Mouse (Mus musculus) layer of hippocampus, adult 2 months (tissue): ENCODE results near the gene Fermt1. TPM values are rescaled to one million over a fixed set of nuclear protein-coding genes. Genes with fewer than 3 reads are reported as not detected.
A peak's percentile ranks its signal among the peaks of the same experiment; 100 is the strongest.

Experiments used
- DNase-seq, 2 experiments: peaks; one replicate each; pipeline ENCODE4 v3.0.0; 2022; ENCODE audit warnings: low spot score in 2 of 2
- H3K27ac ChIP-seq: fragments of 200-600 bp; 2 replicates; pipeline ENCODE4 v1.8.1; 2022
- H3K4me3 ChIP-seq: fragments of 200-600 bp; 2 replicates; pipeline ENCODE4 v1.8.1; 2022; ENCODE audit warnings: mild to moderate bottlenecking
- CTCF ChIP-seq: fragments of 200-600 bp; conservative IDR thresholded peaks from 2 replicates; pipeline ENCODE4 v1.8.1; 2022; ENCODE audit warnings: antibody characterized with exemption, mild to moderate bottlenecking, moderate library complexity
- total RNA-seq, 2 experiments: library from RNA; stranded (reverse); gene quantifications; 2 replicates each; pipeline ENCODE4 v1.2.3; 2021

Fermt1 gene
- total RNA-seq, 2 experiments from 2014 or later = 0.44 to 0.54 TPM

DNA sequence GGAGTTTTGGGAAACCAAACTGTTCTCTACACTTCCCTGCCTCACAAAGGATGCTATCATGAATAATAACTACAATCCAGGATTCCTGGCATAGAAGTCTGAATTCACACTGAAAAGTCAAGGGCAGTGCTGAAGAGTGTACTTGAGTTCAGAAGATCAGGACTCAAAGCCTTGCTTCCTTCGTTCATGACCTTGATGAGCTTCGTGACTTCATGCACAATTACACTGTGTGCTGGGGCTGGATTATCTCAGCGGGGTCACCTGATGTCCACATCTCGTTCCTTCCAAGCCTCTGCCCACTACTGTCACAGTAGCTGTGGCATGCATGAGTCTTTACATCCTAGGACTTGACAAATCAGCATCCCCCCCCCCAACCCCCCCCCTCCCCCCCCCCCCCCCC is 44.1 kb downstream of the Fermt1 start:
- no peak overlapping the region for H3K27ac ChIP-seq
- no peak overlapping the region for H3K4me3 ChIP-seq
- no peak for DNase-seq
- TF ChIP-seq CTCF = no peak

DNA sequence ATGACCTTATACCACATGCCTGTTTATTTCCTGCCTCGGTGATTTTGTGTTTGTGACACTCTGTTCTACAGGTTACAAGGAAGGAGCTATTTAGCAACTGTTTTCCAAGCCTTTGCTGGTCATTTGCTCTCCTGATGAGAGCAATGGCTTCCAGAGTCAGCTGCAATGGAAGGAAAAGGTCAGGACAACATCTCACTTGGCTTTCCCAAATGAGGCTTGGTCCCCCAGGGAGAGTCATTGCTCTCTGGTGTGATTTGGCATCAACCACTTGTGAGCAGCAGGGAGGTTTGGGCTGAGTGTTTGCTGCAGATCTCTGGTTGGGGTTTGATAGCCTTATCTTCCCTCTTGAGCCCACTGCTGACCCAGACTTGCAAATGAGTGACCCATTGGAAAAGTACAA is 45.1 kb downstream of the Fermt1 start:
- Histone ChIP-seq H3K27ac (no peak overlapping the region), H3K4me3 (no peak overlapping the region)
- no peak for DNase-seq
- no peak for TF ChIP-seq CTCF

DNA sequence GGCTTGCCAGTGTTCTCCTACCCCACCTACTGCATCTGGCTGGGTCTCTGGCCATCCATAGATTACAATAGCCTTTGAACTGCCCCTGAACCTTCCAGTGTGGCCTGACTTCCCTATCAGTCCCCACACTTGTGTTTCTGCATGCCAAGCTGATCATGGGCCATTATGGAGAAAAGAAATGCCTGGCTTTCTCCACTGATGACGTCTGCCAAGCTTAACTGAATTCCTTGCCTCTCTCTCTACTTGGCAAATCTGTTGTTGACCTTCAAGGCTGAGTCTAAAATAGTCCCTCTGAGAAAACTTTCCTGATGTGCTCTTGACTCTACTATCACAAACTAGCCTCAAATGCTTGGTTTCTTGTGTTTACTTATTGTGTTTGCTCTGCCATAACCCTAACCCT is 47.5 kb downstream of the Fermt1 start:
- no peak for TF ChIP-seq CTCF
- Histone ChIP-seq H3K4me3 (no peak overlapping the region), H3K27ac (no peak overlapping the region)
- no peak for DNase-seq

DNA sequence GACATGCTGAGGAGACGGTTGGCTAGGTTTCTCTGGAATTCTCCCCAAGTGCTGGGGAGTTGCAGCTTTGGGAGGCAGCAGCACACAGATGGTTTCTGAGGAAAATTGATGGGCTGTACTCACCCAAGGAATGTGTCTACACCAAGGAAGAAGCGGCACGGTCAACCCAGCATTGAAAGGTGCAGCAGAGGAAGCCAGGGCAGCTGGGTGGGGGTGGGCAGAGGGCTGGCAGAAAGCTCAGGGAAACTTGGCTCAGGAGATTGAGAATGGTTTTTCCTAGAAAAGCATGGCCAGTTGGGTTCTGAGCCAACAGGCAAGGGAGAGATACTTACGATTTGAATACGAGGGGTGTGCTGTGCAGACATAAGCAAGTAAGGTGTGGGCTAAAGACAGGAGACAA is 51.9 kb downstream of the Fermt1 start:
- Histone ChIP-seq H3K4me3 (no peak overlapping the region), H3K27ac (peak overlapping the region; percentile 69)
- no peak for TF ChIP-seq CTCF
- DNase-seq = peak in 1 of 2 experiments; percentile 23

DNA sequence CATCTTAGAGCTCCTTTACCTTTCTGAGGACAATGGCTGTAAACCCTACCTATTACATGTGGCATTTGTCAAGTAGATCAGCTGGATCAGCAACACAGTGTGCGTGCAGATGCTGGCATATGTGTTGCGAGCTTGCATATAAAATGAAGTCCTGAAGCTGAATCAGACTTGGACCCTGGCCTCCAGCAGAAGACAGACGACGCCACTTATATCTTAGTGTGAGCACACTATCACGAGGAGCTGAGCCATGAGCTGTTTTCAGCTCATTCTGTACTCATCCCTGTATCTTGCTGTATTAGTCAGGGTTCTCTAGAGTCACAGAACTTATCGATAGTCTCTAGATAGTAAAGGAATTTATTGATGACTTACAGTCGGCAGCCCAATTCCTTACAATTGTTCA is 60.4 kb downstream of the Fermt1 start:
- TF ChIP-seq CTCF = no peak
- no peak for DNase-seq
- H3K27ac ChIP-seq = no peak overlapping the region
- no peak overlapping the region for H3K4me3 ChIP-seq

DNA sequence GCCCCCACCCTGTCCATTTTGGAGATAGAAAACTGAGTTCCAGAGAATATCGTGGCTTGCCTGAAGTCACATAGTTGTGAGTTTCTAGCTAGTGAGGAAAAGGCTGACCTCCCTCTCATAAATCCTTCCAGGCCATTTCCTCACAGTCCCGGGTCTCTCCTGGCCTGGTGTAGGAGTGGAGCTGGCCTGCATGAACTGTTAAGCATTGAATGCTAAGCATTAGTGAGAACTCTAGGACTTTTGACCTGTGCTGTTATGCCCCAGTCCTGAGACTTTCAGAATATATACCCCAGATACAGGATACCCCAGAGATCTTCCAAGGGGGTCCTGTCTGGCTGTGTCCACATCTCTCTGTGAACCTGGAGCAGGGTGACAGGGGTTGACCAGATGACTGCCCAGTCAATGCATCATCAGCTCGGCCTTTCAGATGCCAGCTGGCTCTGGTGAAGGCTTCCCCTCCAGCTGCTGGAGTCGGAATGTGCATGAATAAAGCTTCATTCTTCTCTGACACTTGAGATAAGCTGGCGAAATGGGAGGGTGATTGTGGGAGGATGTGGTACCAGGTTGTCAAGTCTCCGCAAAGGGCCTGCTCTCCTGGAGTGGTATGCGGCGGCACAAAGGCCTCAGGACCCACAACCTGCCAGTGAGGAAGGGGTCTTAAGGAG is 61.3 kb downstream of the Fermt1 start:
- DNase-seq = no peak
- Histone ChIP-seq H3K27ac (no peak overlapping the region), H3K4me3 (no peak overlapping the region)
- TF ChIP-seq CTCF = no peak

DNA sequence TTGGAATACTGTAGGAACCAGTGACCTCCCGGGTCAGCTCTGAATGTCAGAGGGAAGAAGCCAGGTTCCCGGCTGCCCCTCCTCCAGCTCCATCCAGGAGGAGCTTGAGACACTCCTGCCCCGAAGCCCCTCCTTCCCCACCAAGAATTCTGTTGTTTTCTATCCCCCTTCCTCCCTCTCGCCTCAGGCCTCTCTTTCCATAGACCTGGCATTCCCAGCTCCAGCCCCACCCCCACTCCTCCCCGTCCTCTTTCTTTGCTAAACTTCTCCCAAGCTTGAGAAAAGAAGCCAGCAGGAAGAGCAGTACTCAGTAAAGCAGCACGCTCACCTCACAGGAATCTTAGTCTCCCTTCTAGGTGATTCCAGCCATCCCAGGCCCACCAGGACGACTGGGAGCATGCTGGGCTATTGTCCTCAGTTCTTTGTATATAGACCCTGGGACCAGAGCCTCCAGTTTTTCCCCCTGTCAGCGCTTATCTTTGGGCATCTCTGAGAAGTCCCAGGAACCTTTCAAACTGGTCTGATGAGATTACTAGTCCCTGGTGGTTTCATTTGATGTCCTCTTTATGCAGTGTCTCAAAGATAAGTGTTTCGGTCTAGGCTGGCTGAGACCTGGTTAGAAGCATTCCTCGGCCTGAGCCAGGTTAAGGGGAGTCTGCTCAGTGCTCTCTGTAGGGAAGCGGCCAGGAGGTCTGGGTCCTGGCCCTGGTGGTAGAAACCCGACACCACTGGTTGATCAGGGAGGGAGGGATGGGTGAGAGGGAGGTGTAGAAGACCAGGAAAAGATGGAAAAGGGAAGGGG is 64.7 kb downstream of the Fermt1 start, which contains the start of gene Lrrn4:
TSS of gene Lrrn4 (minus strand) at position 48 of the 802 bp plus-strand sequence.
- Histone ChIP-seq H3K4me3 (peak within 1 kb of the TSS; percentile 57), H3K27ac (no peak within 1 kb of the TSS)
- DNase-seq = no peak
- no peak for TF ChIP-seq CTCF

DNA sequence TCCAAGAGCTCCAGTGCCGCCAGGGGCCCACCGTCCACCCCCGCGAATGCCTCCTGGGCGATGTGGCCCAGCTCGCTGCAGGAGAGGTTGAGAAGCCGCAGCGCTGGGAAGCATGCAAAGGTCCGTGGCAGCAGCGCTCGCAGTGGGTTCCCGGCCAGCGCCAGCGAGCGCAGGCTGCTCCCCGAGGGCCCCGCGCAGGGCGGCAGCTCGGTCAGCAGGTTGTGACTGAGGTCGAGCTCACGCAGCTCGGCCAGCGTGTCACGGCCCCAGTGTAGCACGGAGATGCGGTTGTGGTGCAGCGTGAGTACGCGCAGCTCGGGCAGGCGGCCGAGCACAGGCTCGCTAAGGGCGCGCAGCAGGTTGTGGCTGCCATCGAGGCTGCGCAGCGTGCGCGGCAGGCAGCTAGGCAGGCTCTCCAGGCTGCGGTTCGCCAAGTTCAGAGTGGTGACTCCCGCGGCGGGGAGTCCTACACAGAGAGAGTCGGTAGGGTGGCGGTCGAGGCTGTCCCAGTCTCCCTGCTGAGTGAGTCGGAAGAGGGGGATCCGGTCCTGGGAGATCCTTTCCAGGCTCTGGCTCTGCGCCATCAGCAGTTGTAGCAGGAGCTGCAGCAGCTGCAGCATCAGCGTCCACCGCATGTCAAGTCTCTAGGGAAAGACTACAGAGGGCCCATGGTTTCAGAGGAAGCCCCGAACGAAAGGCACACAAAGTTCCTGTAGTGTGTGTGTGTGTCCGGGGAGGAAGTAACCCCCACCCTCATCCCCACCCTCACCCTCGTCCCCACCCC is 66.3 kb downstream of the Fermt1 start:
- H3K27ac ChIP-seq = peak overlapping the region; percentile 28; the same call in 1 of the 2 replicates
- no peak for TF ChIP-seq CTCF
- no peak for DNase-seq
- peak overlapping the region; percentile 57 for H3K4me3 ChIP-seq

DNA sequence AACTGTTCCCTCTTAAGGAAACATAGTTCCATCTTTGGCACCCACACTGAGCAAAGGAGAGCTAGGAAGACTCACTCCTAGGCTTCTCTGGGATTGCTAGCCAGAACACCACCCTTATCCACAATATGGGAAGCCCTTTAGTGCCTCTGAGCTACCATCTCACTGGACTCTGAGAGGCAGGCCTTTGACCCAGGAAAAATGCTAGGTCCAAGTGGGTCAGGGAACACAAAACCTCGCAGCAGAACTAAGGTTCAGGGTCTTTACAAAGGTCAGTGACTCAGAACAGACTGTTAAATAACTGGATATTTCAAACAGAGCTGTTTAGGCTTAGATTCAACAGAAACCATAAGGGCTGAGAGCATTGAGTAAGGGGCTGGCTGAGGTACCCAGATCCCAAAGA is 68.7 kb downstream of the Fermt1 start:
- Histone ChIP-seq H3K4me3 (no peak overlapping the region), H3K27ac (no peak overlapping the region)
- TF ChIP-seq CTCF = no peak
- no peak for DNase-seq

DNA sequence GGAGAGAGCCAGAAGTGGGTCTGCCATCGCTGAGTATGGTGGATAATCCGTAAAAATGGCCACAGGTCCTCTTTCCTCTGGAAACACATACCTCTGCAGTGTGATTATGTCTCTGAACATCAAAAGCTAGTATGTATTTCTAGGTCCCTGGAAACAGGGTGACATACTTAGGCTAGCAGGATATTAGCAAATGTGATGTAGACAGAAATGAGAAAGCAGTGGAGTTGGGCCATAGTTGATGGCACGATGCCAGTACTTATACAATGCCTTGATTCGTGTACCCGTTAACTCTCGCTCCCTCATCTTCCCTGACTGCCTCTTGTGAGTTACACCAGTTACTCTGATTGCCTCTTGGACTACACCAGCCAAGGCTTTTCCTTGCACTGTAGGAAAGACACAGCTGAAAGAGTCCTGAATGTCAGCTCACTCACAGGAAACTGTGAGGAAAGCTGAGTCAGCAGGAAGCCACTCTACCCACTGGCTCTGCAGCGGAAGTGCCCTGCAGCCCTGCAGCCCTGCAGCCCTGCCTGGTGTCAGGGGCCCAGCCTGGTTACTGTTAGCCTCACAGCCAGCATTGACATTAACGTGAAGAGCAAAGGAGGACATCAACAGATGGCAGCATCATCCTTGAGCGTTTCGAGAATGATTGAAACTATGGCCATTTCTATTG is 71.9 kb downstream of the Fermt1 start:
- Histone ChIP-seq H3K27ac (no peak overlapping the region), H3K4me3 (no peak overlapping the region)
- no peak for TF ChIP-seq CTCF
- DNase-seq = no peak

DNA sequence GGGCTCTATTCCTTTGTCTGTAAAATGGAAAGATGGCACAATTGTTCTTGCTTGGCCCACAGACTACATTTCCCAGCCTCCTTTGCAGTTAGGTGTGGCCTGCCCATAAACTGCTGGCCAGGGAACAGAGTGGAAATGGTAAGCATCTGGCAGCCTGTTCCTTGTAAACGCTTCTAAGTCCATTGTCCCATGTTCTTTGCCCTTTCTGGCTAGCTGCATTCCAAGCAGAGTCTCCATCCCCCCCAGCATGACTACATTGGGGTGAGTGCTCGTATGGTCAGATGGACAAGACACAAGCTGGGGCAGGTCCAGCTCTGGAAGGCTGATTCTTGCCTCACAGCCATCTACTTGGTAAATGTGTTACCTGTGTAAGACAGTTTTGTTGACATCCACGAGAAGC is 74.0 kb downstream of the Fermt1 start:
- Histone ChIP-seq H3K27ac (no peak overlapping the region), H3K4me3 (no peak overlapping the region)
- TF ChIP-seq CTCF = no peak
- no peak for DNase-seq

DNA sequence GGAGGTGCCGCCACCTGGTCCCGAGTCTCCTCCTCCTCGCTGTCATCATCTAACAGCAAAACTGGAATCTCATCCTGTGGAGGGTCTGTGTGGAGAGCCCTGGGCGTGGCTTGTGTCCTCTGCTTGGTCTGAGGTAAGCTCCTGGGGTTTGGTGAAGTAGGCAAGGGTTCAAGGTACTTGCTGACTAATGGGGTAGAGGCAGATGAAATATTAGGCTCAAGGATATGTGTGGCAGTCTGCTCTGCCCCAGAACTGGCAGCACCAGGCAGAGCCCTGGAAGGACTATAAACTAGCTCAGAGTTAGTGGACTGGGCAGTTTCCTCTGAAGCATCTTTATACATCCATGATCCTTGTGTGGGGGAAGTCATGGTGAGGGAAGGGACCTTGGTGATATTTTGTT is 75.4 kb downstream of the Fermt1 start:
- H3K27ac ChIP-seq = no peak overlapping the region
- DNase-seq = no peak
- no peak for TF ChIP-seq CTCF
- H3K4me3 ChIP-seq = no peak overlapping the region

DNA sequence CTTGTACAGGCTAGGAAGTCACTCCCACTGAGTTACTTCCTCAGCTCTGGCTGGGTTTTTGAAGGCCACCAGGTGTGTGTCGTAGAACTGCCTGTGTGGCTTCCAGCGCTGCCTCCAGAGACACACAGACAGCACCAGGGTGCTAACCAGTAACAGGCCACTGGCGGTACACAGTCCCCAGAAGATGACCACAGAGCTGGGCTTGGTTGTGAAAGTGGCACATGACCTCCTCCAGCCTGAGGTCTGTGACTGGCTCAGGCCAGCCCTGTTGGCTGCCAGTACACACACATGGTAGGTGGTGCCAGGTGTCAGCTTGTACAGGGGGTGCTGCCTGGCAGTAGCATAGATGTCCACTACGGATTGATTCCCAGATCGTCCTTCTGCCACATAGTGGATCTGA is 76.0 kb downstream of the Fermt1 start:
- no peak overlapping the region for H3K4me3 ChIP-seq
- DNase-seq = no peak
- no peak for TF ChIP-seq CTCF
- H3K27ac ChIP-seq = no peak overlapping the region
